Mouse (Mus musculus) heart, postnatal 0 days (tissue): ENCODE results near the gene Pth.

Experiments used
- CTCF ChIP-seq: IDR thresholded peaks from 2 replicates; pipeline ENCODE4 v1.5.1; 2016; ENCODE audit warnings: antibody characterized with exemption, control low read depth, low read depth
- EP300 ChIP-seq: IDR thresholded peaks from 2 replicates; pipeline ENCODE4 v1.6.1; 2016; ENCODE audit warnings: antibody characterized with exemption, low read depth

DNA sequence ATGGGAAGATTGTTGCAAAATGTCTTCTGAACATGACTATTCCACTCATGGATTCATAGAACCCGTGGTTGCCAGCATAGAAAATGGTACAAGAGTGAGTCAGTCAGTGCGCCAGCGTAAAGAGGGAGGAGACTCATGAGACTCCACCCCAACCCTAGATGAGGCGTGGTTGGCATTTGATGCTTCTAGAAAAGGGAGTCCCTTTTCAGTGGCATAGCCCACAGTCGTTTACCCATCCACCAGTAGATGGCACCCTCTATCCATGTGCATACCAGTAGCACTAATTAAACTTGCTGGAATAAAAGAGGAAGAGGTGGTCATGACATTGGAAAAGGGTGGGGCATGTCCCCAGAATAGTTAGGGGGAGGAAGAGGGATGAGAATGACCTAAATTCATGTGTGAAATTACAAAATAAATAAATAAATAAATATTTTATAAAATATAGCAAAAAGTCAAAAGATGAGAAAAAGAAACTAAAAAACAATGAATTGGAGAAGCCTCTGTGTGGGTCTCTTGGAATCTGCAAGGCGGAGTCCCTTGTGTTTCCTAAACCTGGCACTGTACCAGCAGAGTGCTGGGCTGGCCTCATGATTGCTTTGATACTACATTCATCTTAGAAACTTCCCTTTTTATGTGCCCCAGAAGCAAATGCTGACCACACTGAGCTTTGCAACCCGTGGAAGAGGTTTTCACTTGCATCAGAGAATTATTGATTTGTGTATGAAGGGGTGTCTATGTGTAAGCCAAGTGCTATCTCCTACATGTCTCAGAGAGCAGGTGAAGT, 10.3 kb downstream of the Pth start:
- TF ChIP-seq CTCF = peak; percentile 98
- TF ChIP-seq EP300 = no peak
